Mouse (Mus musculus): ENCODE data around the gene Amt. TPM values are rescaled to one million over a fixed set of nuclear protein-coding genes. Genes with fewer than 3 reads are reported as not detected.
A peak's percentile ranks its signal among the peaks of the same experiment; 100 is the strongest.

Amt gene
- polyA plus RNA-seq, 1 experiment = 67.8 TPM

- no peak for TF ChIP-seq POLR2A (IDR thresholded peaks at IDR 0.05; ENCODE audit: borderline replicate concordance, extremely low read depth, insufficient read depth, insufficient read length, poor library complexity, severe bottlenecking)
- no peak for TF ChIP-seq CTCF (IDR thresholded peaks at IDR 0.05; ENCODE audit: borderline replicate concordance, extremely low read depth, insufficient read depth, insufficient read length)
- DNase-seq (ENCODE audit: low read depth) = no peak
These were observed 7.3 kb upstream of the Amt start for GRCm38 (mm10) chr9:108289347-108289746.

GRCm38 (mm10) chr9:108290016-108290750 lies 6.5 kb upstream of the Amt start, which contains the start of gene Nicn1:
Nicn1 (plus strand) TSS chr9:108290429.
- TF ChIP-seq POLR2A (IDR thresholded peaks at IDR 0.05; ENCODE audit: borderline replicate concordance, extremely low read depth, insufficient read depth, insufficient read length, poor library complexity, severe bottlenecking) = peak; percentile 65; the same call in 1 of the 2 replicates
- TF ChIP-seq CTCF (IDR thresholded peaks at IDR 0.05; ENCODE audit: borderline replicate concordance, extremely low read depth, insufficient read depth, insufficient read length) = no peak

GRCm38 (mm10) chr9:108290773-108291172 lies 5.9 kb upstream of the Amt start:
- no peak for DNase-seq (ENCODE audit: low read depth)
- TF ChIP-seq CTCF (IDR thresholded peaks at IDR 0.05; ENCODE audit: borderline replicate concordance, extremely low read depth, insufficient read depth, insufficient read length) = no peak
- no peak for TF ChIP-seq POLR2A (IDR thresholded peaks at IDR 0.05; ENCODE audit: borderline replicate concordance, extremely low read depth, insufficient read depth, insufficient read length, poor library complexity, severe bottlenecking)

More at GRCm38 (mm10) chr9:108290016-108290750, 6.5 kb upstream of the Amt start, which contains the start of gene Nicn1:
- peak; percentile 100 for DNase-seq (ENCODE audit: low read depth)

DNA sequence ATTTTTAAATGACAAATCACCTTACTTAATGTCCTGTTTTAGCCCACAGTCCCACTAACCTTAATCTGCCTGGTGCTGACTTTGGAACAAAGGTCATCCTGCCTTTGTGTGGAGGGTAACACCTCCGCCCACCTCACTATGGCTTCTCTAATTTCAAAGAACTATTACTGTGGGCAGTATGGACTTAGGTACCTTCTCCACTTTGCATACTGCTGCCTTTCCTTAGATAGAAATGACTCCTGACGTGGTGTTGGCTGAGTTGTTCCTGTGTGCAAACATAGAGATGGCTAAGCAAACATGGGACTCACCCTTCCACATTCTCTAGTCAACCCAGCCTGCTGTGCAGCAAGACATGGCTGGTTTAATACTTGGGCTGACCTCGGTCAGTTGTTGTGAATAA lies 5.2 kb downstream of the Amt start:
- no peak for DNase-seq (ENCODE audit: low read depth)
- no peak for TF ChIP-seq POLR2A (IDR thresholded peaks at IDR 0.05; ENCODE audit: borderline replicate concordance, extremely low read depth, insufficient read depth, insufficient read length, poor library complexity, severe bottlenecking)
- no peak for TF ChIP-seq CTCF (IDR thresholded peaks at IDR 0.05; ENCODE audit: borderline replicate concordance, extremely low read depth, insufficient read depth, insufficient read length)

DNA sequence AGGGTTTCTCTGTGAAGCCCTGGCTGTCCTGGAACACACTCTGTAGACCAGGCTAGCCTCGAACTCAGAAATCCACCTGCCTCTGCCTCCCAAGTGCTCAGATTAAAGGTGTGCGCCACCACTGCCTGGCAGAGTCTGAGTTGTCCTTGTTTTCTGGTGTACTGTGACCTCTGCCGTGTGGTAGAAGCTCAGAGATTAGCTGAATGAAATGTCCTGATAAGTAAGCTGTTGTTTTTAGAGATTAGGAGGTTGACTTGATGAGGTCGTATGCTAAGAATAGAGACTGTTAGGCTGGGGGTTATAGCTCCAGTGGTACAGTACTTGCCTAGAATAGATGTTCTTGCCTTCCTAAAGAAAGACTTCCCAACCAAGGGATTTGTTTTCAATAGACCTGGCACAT lies 8.1 kb downstream of the Amt start:
- no peak for DNase-seq (ENCODE audit: low read depth)
- TF ChIP-seq CTCF (IDR thresholded peaks at IDR 0.05; ENCODE audit: borderline replicate concordance, extremely low read depth, insufficient read depth, insufficient read length) = no peak
- no peak for TF ChIP-seq POLR2A (IDR thresholded peaks at IDR 0.05; ENCODE audit: borderline replicate concordance, extremely low read depth, insufficient read depth, insufficient read length, poor library complexity, severe bottlenecking)

DNA sequence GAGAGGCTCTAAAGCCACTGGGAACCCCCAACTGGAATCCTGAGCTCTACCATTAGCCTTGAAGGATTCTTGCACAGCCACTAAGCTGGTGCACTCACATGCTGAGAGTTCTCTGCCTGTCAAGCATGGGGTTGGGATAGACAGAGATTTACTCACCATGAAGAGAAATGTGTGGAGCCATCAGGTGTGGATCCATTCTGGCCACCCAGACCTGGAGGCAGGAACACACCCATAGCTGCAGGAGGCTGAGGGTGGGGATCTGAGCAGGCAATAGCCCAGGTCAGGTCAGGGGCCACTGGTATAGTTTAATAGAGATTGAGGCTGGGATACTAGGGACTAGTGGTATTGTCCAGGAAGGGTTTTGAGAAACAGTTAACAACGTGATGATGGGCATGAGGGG lies 8.5 kb downstream of the Amt start:
- DNase-seq (ENCODE audit: low read depth) = no peak
- TF ChIP-seq CTCF (IDR thresholded peaks at IDR 0.05; ENCODE audit: borderline replicate concordance, extremely low read depth, insufficient read depth, insufficient read length) (no peak), POLR2A (IDR thresholded peaks at IDR 0.05; ENCODE audit: borderline replicate concordance, extremely low read depth, insufficient read depth, insufficient read length, poor library complexity, severe bottlenecking) (no peak)

DNA sequence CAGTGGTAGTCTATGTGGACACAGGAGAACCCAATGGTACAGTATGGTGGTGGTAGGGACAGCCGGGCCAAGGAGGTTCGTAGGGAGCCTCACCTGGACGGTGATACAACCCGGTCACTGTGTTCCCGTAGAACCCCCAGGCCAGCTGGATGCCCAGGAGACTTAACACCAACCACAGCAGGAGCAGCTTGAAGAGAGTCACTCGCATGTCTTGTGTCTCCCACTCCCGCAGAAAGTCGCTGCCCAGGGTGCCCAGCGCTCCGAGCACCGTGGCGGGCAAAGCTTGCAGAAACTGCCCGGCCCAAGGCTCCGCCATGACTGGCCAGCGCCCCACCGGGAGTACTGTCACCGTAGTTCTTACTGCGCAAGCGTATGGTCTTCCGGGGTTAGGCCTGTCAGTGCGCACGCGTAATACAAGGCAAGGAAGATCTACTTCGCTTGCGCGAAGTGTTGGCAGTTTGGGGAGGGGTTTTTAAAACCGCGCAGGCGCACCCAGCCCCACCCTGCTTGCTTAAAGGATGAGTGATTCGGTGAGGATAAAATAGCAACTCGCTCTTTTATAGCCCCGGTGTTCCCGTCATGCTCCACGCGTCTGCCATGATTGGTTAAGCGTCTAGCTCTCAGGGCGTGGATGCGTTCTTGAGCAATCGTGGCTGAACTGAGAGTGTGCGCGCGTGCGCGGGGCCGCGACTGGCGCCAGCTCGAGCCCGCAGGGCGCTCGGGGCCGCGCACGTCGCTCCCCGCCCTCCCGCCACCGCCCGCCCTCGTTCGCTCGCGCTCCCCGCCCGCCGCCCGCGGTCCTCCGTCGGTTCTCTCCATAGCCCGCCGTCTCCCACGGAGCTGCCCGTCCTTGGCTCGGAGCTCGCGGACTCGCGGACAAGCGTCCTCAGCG lies 9.2 kb downstream of the Amt start, which contains the start of the genes Rhoa and Tcta:
Gene Rhoa, plus strand, starts transcription at position 501 of the 892 bp plus-strand sequence.
Gene Tcta, minus strand, starts transcription at position 532 of the 892 bp plus-strand sequence.
- peak; percentile 100 for DNase-seq (ENCODE audit: low read depth)
- TF ChIP-seq CTCF (IDR thresholded peaks at IDR 0.05; ENCODE audit: borderline replicate concordance, extremely low read depth, insufficient read depth, insufficient read length) (no peak), POLR2A (IDR thresholded peaks at IDR 0.05; ENCODE audit: borderline replicate concordance, extremely low read depth, insufficient read depth, insufficient read length, poor library complexity, severe bottlenecking) (peak; percentile 72; the same call in 1 of the 2 replicates)

DNA sequence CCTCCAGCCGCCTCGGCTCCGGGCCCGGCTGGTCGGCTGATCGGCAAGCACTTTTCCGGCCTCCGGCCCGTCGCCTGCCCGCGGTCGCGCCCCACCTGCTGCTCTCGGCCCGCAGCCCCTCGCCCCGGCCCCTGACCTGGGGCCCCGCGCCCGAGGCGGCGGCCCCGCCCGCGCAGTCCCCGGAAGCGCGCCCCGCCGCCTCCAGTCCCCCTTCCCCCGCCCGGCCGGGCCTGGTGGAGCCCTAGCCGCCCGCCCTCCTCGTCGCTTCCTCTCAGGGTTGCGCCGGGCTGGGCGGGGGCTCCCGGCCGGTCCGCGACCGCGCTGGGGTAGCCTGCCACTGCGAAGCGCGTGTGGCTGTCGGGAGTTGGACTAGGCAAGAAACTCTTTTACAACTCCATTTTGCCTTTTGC lies 9.9 kb downstream of the Amt start:
- TF ChIP-seq CTCF (IDR thresholded peaks at IDR 0.05; ENCODE audit: borderline replicate concordance, extremely low read depth, insufficient read depth, insufficient read length) = no peak
- no peak for TF ChIP-seq POLR2A (IDR thresholded peaks at IDR 0.05; ENCODE audit: borderline replicate concordance, extremely low read depth, insufficient read depth, insufficient read length, poor library complexity, severe bottlenecking)
- DNase-seq (ENCODE audit: low read depth) = peak; percentile 82

DNA sequence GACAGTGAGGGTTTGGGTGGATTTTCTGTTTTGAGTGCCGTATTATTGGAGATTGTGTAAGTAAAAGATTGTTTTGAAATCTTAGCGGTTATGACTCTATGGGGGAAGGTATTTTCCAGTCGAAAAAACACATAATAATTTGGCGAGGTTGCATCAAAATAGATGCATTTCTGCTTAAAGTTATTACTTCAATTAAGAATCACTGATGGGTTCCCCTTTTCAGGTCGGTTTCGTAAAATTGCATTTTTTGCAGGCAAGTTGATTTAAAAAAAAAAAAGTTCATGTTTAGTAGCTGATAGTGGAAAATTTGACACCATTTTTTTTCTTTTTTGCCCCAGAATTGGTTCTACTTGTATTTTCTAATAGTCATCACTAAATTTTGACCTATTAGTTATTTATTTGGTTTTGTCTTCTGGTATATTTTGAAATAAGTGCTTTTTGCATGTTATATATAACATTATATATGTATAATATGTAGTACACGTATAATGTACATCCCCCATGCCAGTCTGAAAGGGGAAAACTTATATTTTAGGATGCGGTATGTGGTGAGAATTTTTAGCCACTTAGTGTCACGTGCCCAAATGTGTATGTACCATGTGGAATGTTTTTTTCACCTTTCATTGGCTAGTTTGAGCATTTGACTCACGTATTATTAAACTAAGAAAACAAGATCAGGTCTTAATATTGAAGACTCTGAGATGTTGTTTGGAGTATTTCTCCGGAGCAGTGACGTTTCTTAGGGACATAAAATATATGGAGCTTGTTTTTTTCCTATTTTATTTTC lies 10.6 kb downstream of the Amt start:
- TF ChIP-seq POLR2A (IDR thresholded peaks at IDR 0.05; ENCODE audit: borderline replicate concordance, extremely low read depth, insufficient read depth, insufficient read length, poor library complexity, severe bottlenecking) = no peak
- no peak for TF ChIP-seq CTCF (IDR thresholded peaks at IDR 0.05; ENCODE audit: borderline replicate concordance, extremely low read depth, insufficient read depth, insufficient read length)
- DNase-seq (ENCODE audit: low read depth) = no peak

DNA sequence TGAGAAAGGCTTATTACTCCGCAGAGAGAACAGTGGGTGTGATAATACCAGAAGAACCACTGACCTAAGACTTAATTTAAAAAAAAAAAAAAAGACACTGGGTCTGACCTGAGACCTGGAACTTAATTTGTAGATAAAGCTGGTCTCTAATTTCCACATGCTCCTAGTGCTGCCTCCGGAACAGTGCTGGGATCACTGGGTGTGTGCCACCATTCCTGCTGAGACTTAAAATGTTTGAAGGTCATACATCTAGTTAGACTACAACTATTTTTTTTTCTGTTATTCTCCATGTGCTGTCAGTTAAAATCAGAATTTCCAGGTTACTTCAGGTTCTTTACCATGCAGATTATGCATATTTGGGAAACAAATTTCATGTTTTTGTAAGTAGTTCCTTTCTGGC lies 11.5 kb downstream of the Amt start:
- TF ChIP-seq POLR2A (IDR thresholded peaks at IDR 0.05; ENCODE audit: borderline replicate concordance, extremely low read depth, insufficient read depth, insufficient read length, poor library complexity, severe bottlenecking) (no peak), CTCF (IDR thresholded peaks at IDR 0.05; ENCODE audit: borderline replicate concordance, extremely low read depth, insufficient read depth, insufficient read length) (no peak)
- no peak for DNase-seq (ENCODE audit: low read depth)
